Mouse (Mus musculus) large intestine, adult 2 months (tissue): ENCODE measurements around the gene Med12. TPM values are rescaled to one million over a fixed set of nuclear protein-coding genes. Genes with fewer than 3 reads are reported as not detected.
"Not testable (repeated sequence)": the region's sequence is repeated elsewhere in the genome, so short reads cannot be mapped to it uniquely, and the experiment has no call there.

Experiments used
- DNase-seq: peaks from one replicate; pipeline ENCODE4 v3.0.0-alpha.2; 2012; ENCODE audit warnings: low read depth, low spot score
- WGBS: fragments of 180-500 bp; shearing (Covaris S2); methylation state at CpG from one replicate; pipeline ENCODE4 v1.1.7; 2018; 5-methylcytosine and 5-hydroxymethylcytosine counted together
- polyA plus RNA-seq: library from polyadenylated mRNA; depleted of rRNA; stranded (reverse); fragments of >200 nt; gene quantifications from 2 replicates; pipeline ENCODE4 v1.2.3, GENCODE M21; 2012

Med12 gene
- polyA plus RNA-seq, 1 experiment: 56.7 TPM

- WGBS: 27% methylated on average over 18 of the region's 24 CpGs
- DNase-seq: no peak
Measured at GRCm38 (mm10) chrX:101299055-101299454, 25.2 kb downstream of the Med12 start, which contains the start of gene Nlgn3. Nlgn3 (plus strand) TSS chrX:101299168.

GRCm38 (mm10) chrX:101299473-101300426 lies 25.9 kb downstream of the Med12 start:
- WGBS: 42% methylated on average over 12 of the region's 13 CpGs

GRCm38 (mm10) chrX:101300427-101301030 lies 26.7 kb downstream of the Med12 start:
- DNase-seq: no peak
- WGBS: 54% methylated on average over 13 of the region's 13 CpGs

More at GRCm38 (mm10) chrX:101299473-101300426, 25.9 kb downstream of the Med12 start:
- DNase-seq: no peak

- no peak for DNase-seq
- WGBS: 83% methylated on average over 9 of the region's 9 CpGs
Measured at GRCm38 (mm10) chrX:101301654-101302053, 27.8 kb downstream of the Med12 start.

GRCm38 (mm10) chrX:101304646-101305045 lies 30.8 kb downstream of the Med12 start:
- DNase-seq: no peak
- 75% methylated on average over 2 of the region's 2 CpGs for WGBS

- no peak for DNase-seq
- 92% methylated on average over 5 of the region's 5 CpGs for WGBS
Measured at GRCm38 (mm10) chrX:101309299-101309698, 35.5 kb downstream of the Med12 start.

GRCm38 (mm10) chrX:101313625-101314359 lies 40.0 kb downstream of the Med12 start:
- no peak for DNase-seq
- WGBS: 51% methylated on average over 6 of the region's 6 CpGs

- WGBS: 93% methylated on average over 12 of the region's 12 CpGs
- no peak for DNase-seq
Measured at GRCm38 (mm10) chrX:101319775-101320174, 45.9 kb downstream of the Med12 start.

- WGBS: 58% methylated on average over 8 of the region's 8 CpGs
- DNase-seq: no peak
Measured at GRCm38 (mm10) chrX:101325989-101326899, 52.4 kb downstream of the Med12 start.

- DNase-seq: peak; percentile 16
- WGBS: 23% methylated on average over 9 of the region's 10 CpGs
Measured at GRCm38 (mm10) chrX:101329372-101330028, 55.7 kb downstream of the Med12 start.

GRCm38 (mm10) chrX:101332031-101332374 lies 58.2 kb downstream of the Med12 start:
- no peak for DNase-seq
- WGBS: 37% methylated on average over 9 of the region's 9 CpGs

GRCm38 (mm10) chrX:101332375-101333211 lies 58.8 kb downstream of the Med12 start:
- peak; percentile 80 for DNase-seq
- whole genome bisulfite sequencing: 12% methylated on average over 45 of the region's 49 CpGs

GRCm38 (mm10) chrX:101334606-101335005 lies 60.8 kb downstream of the Med12 start:
- no peak for DNase-seq
- 88% methylated on average over 5 of the region's 5 CpGs for WGBS

- no peak for DNase-seq
Measured at GRCm38 (mm10) chrX:101338666-101339065, 64.8 kb downstream of the Med12 start.

GRCm38 (mm10) chrX:101342837-101343236 lies 69.0 kb downstream of the Med12 start:
- DNase-seq: not testable (repeated sequence)
- WGBS: 75% methylated on average over 2 of the region's 2 CpGs

More at GRCm38 (mm10) chrX:101338666-101339065, 64.8 kb downstream of the Med12 start:
- WGBS: 45% methylated on average over 4 of the region's 4 CpGs

GRCm38 (mm10) chrX:101345456-101345855 lies 71.6 kb downstream of the Med12 start:
- DNase-seq: no peak
- WGBS: 86% methylated on average over 2 of the region's 2 CpGs

GRCm38 (mm10) chrX:101346475-101346874 lies 72.6 kb downstream of the Med12 start:
- DNase-seq: no peak
- 70% methylated on average over 4 of the region's 4 CpGs for WGBS
